Mouse (Mus musculus) megakaryocyte, embryonic 14.5 days (primary cell): ENCODE results near the gene Gm8020. TPM values are rescaled to one million over a fixed set of nuclear protein-coding genes. Genes with fewer than 3 reads are reported as not detected.
"Not testable (repeated sequence)": the region's sequence is repeated elsewhere in the genome, so short reads cannot be mapped to it uniquely, and the experiment has no call there.

Experiments
- H3K27me3 ChIP-seq: replicated peaks from 2 replicates; pipeline ENCODE3; 2012; ENCODE audit warnings: inconsistent platforms
- H3K36me3 ChIP-seq: replicated peaks from 2 replicates; pipeline ENCODE3; 2012; ENCODE audit warnings: low read length, inconsistent platforms, mixed read lengths
- H3K4me1 ChIP-seq: 2 replicates; pipeline ENCODE4 v1.6.1; 2012; ENCODE audit warnings: inconsistent platforms
- H3K4me3 ChIP-seq: replicated peaks from 2 replicates; pipeline ENCODE3; 2012; ENCODE audit warnings: moderate library complexity, mild to moderate bottlenecking, inconsistent platforms
- H3K9me3 ChIP-seq: 2 replicates; pipeline ENCODE4 v1.6.1; 2012; ENCODE audit warnings: inconsistent platforms
- polyA plus RNA-seq: library from polyadenylated mRNA; stranded (reverse); fragments of >175 nt; gene quantifications from 2 replicates; pipeline ENCODE4 v1.2.3, GENCODE M21; 2012; ENCODE audit warnings: low replicate concordance; ENCODE audit not compliant: insufficient read depth

The Gm8020 gene
- polyA plus RNA-seq, result not detected in 2 replicates

GRCm38 (mm10) chr14:42502249-42502648 lies at the start of gene Gm8020:
Gene Gm8020, minus strand, starts transcription at chr14:42502349.
- H3K9me3 ChIP-seq, H3K4me1 ChIP-seq, H3K36me3 ChIP-seq, H3K4me3 ChIP-seq, H3K27me3 ChIP-seq: not testable (repeated sequence)

- not testable (repeated sequence) for H3K36me3 ChIP-seq, H3K4me3 ChIP-seq, H3K27me3 ChIP-seq, H3K9me3 ChIP-seq, H3K4me1 ChIP-seq
Measured at GRCm38 (mm10) chr14:42543170-42543701, 41.1 kb upstream of the Gm8020 start.

- not testable (repeated sequence) for H3K27me3 ChIP-seq, H3K4me3 ChIP-seq, H3K4me1 ChIP-seq, H3K9me3 ChIP-seq, H3K36me3 ChIP-seq
Measured at GRCm38 (mm10) chr14:42542316-42543169, 40.4 kb upstream of the Gm8020 start.

GRCm38 (mm10) chr14:42524182-42524581 lies 22.0 kb upstream of the Gm8020 start, which contains the start of gene Gm8024:
Gene Gm8024, minus strand, starts transcription at chr14:42524282.
- not testable (repeated sequence) for H3K4me3 ChIP-seq, H3K36me3 ChIP-seq

GRCm38 (mm10) chr14:42463581-42463980 lies 38.6 kb downstream of the Gm8020 start, which contains the start of gene Gm8011:
Gene Gm8011, plus strand, starts transcription at chr14:42463881.
- not testable (repeated sequence) for H3K4me3 ChIP-seq, H3K27me3 ChIP-seq, H3K4me1 ChIP-seq, H3K36me3 ChIP-seq, H3K9me3 ChIP-seq

More at GRCm38 (mm10) chr14:42524182-42524581, 22.0 kb upstream of the Gm8020 start, which contains the start of gene Gm8024:
- H3K9me3 ChIP-seq, H3K27me3 ChIP-seq, H3K4me1 ChIP-seq: not testable (repeated sequence)

Other genes starting within 250 kb of the Gm8020 start
- not detected in 2 replicates for gene Gm17026, start 242.3 kb downstream of the Gm8020 start, polyA plus RNA-seq
- gene Gm9611, start 205.0 kb downstream of the Gm8020 start, polyA plus RNA-seq, result not detected in 2 replicates
- gene Gm7995, start 192.1 kb downstream of the Gm8020 start, polyA plus RNA-seq, result not detected in 2 replicates
- gene Gm8005, start 62.7 kb downstream of the Gm8020 start, polyA plus RNA-seq, result not detected in 2 replicates
- gene Gm8011, start 38.5 kb downstream of the Gm8020 start, polyA plus RNA-seq, result not detected in 2 replicates
- gene Gm8024, start 21.9 kb upstream of the Gm8020 start, polyA plus RNA-seq, result not detected in 2 replicates
- gene Gm17124, start 97.5 kb upstream of the Gm8020 start, polyA plus RNA-seq, result not detected in 2 replicates
- not detected in 2 replicates for gene Gm3633, start 139.6 kb upstream of the Gm8020 start, polyA plus RNA-seq
- gene Gm10378, start 153.6 kb upstream of the Gm8020 start, polyA plus RNA-seq, result not detected in 2 replicates